Mouse (Mus musculus) MEL (cell line): ENCODE measurements around the gene BC029722.

Experiments used
- CHD2 ChIP-seq: IDR thresholded peaks from 2 replicates; pipeline ENCODE4 v1.6.1; 2011; ENCODE audit warnings: low read length, improper control_type of control experiment
- CTCF ChIP-seq, 3 experiments: IDR thresholded peaks in 2 of 3; conservative IDR thresholded peaks in 1 of 3; 2 replicates each; pipeline ENCODE4 v1.5.1; 2011 to 2012; ENCODE audit warnings: low read length in 3 of 3, low read depth in 2 of 3, mild to moderate bottlenecking in 2 of 3, improper control_type of control experiment in 1 of 3, inconsistent platforms in 1 of 3, mixed read lengths in 1 of 3, moderate library complexity in 1 of 3; ENCODE audit not compliant: control insufficient read depth in 1 of 3, insufficient read depth in 1 of 3, poor library complexity in 1 of 3, severe bottlenecking in 1 of 3
- MAFK ChIP-seq: IDR thresholded peaks from 2 replicates; pipeline ENCODE4 v1.6.1; 2011; ENCODE audit warnings: low read depth, mild to moderate bottlenecking, low read length, improper control_type of control experiment, borderline replicate concordance
- POLR2A ChIP-seq, 2 experiments: IDR thresholded peaks; 2 replicates each; pipeline ENCODE4 v1.6.1; 2011 to 2012; ENCODE audit warnings: low read length in 2 of 2, mild to moderate bottlenecking in 2 of 2, control low read depth in 1 of 2, improper control_type of control experiment in 1 of 2, low read depth in 1 of 2, moderate library complexity in 1 of 2; ENCODE audit not compliant: control insufficient read depth in 1 of 2, insufficient read depth in 1 of 2, poor library complexity in 1 of 2

DNA sequence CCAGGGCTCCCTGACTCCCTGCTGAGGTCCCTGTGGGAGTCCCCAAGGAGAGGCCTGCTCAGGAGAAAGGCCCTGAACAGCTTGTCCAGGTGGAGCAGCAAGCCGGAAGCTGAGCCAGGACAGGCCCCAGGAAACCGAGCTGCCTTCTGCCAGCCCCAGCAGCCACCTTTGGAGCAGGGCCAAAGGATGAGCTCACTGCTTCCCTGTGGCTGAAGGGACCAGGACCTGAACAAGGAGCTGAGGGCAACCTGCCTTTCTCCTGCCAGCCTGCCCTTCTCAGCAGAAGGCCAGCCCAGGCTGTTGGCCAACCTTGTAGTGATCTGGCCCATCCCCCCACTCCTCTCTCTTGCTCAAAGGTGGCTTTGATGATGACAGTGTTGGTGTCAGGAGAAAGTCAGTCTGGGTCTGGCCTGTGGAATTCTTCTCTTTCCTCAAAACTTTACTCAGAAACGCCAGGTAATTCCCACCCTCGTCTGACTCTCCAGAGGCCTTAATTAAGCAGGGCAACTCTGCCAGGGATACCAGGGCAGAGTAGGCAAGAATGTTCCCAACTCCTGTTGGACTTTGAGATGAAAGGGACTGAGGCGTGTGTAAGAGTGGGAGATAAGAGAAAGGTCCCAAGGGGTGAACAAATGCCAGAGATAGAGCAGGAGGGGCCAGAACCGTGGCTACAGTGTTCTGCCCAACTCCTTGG is 13.8 kb downstream of the BC029722 start:
- TF ChIP-seq MAFK (no peak), CTCF (IDR thresholded peaks at IDR 0.05 in 2 of 3, conservative IDR thresholded peaks at IDR 0.05 in 1 of 3; ENCODE audit: control insufficient read depth in 1 of 3, insufficient read depth in 1 of 3, low read depth in 2 of 3, low read length in 3 of 3, poor library complexity in 1 of 3, severe bottlenecking in 1 of 3) (no peak), POLR2A (IDR thresholded peaks at IDR 0.05; ENCODE audit: control insufficient read depth in 1 of 2, insufficient read depth in 1 of 2, low read depth in 1 of 2, low read length in 2 of 2, poor library complexity in 1 of 2) (no peak), CHD2 (no peak)
